In the genomic region with DNA sequence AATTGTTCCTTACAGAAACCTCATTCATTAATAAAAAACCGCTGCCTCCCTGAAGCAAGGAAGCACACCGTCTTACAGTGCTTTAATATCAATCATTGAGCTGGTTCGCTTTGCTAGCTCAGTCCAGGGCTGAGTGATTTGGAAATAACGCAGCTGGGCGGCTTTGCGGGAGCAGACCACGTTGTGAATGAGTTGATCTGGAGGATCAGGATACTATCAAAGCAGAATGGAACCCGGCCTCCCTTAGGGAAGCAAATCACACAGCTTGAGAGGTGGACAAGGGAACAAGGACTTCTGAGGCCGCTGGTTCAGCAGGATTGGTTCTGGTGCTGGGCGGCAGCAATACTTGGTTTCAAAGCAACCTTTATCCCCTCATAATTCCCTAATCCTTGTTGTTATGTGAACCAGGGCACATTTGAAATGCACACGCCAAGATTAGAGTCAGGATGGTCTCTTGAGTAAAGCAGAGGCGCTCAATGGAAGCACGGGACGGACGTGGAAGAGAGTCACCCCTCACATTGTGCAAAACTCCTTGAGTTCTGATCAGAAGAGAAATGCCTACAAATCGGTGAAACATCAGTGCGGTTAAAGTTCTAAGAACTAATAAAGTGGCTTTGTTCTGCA, we compare ENCODE assay signal across 1 mouse cellular context.
TF ChIP-seq lines count a peak whose summit lies in the region.

No protein-coding gene starts in this region.

TF ChIP-seq in myocyte, 11 proteins besides CTCF, POLR2A, EP300 and RAD21 (continued from another document):
- TF ChIP-seq MAX (IDR thresholded peaks at IDR 0.05; ENCODE audit: low read depth), result no peak
- TF ChIP-seq REST (IDR thresholded peaks at IDR 0.05; ENCODE audit: insufficient read depth, insufficient read length), result no peak
